Mouse (Mus musculus) cerebellum, adult 2 months (tissue): ENCODE data around the gene Bag3. TPM values are rescaled to one million over a fixed set of nuclear protein-coding genes. Genes with fewer than 3 reads are reported as not detected.
A peak's percentile ranks its signal among the peaks of the same experiment; 100 is the strongest.

Source experiments
- DNase-seq, 2 experiments: peaks; one replicate each; pipeline ENCODE4 v3.0.0; 2021
- H3K27ac ChIP-seq: fragments of 200-500 bp; 2 replicates; pipeline ENCODE4 v1.5.1; 2012; ENCODE audit warnings: low read length, control low read depth, inconsistent platforms; ENCODE audit not compliant: insufficient read depth
- H3K27me3 ChIP-seq: fragments of 200-500 bp; 2 replicates; pipeline ENCODE4 v1.6.1; 2012; ENCODE audit warnings: inconsistent platforms, mild to moderate bottlenecking, low read length, moderate library complexity; ENCODE audit not compliant: control insufficient read depth, insufficient read depth
- H3K4me1 ChIP-seq: fragments of 200-500 bp; 2 replicates; pipeline ENCODE4 v1.6.1; 2011; ENCODE audit warnings: low read length; ENCODE audit not compliant: control insufficient read depth, insufficient read depth
- H3K4me3 ChIP-seq: fragments of 200-500 bp; replicated peaks from 2 replicates; pipeline ENCODE3; 2011; ENCODE audit warnings: mild to moderate bottlenecking, low read depth, low read length, control low read depth; ENCODE audit not compliant: insufficient read depth
- CTCF ChIP-seq: fragments of 200-500 bp; IDR thresholded peaks from 2 replicates; pipeline ENCODE4 v1.5.1; 2011; ENCODE audit warnings: low read depth, mild to moderate bottlenecking, control low read depth, low read length, moderate library complexity, borderline replicate concordance; ENCODE audit not compliant: insufficient read depth
- POLR2A ChIP-seq: fragments of 200-500 bp; IDR thresholded peaks from 2 replicates; pipeline ENCODE4 v1.6.1; 2011; ENCODE audit warnings: low read length, control low read depth, borderline replicate concordance; ENCODE audit not compliant: insufficient read depth
- WGBS: fragments of 180-500 bp; shearing (Covaris S2); methylation state at CpG from one replicate; pipeline ENCODE4 v1.1.7; 2018; 5-methylcytosine and 5-hydroxymethylcytosine counted together
- polyA plus RNA-seq: library from polyadenylated mRNA; depleted of rRNA; stranded (reverse); fragments of >200 nt; gene quantifications from 2 replicates; pipeline ENCODE4 v1.2.3, GENCODE M21; 2012

Bag3 gene
- polyA plus RNA-seq, 1 experiment, result 19.0 TPM

- 34% methylated on average over 4 of the region's 4 CpGs for WGBS
- no peak for TF ChIP-seq CTCF
- no peak for TF ChIP-seq POLR2A
Observed at GRCm38 (mm10) chr7:128516346-128516745, 7.1 kb upstream of the Bag3 start.

DNA sequence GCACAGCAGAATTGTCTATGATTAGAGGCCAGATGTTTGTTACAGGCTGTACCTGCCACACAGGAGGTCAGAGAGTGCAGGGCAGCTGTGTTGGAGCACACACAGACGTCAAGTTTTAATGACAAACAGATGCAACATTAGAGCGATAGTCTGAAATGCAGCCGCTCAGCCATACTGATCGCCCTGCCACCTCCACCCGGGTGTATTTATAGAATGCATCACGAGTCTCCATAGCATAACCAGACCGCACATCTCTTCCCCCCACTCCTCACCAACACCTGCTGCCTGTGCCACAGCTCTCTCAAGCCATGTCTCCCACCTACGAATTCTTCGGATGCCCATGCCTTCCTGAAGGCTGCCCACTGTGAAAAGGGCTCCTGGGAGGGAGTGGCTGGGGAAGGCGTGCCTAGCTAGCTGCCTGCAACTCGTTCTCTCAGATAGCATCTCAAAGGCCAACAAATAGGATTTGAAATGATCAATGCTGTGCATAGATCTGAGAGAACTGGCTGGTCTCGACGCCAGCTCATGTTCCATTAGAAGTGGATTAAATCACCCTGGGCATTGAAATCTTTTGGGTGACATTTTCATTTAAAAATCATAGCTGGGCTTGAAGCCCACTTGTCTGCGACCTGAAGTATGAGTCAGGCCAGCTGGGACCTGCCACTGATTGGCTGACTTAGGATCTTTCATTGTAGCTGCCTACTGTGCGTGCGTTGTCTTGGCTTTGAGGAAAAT, 3.9 kb upstream of the Bag3 start:
- DNase-seq, result no peak
- Histone ChIP-seq H3K27ac (no peak overlapping the region), H3K4me1 (no peaks in the 10 kb centered on the region), H3K4me3 (no peak overlapping the region), H3K27me3 (no peaks in the 10 kb centered on the region)
- no peak for TF ChIP-seq CTCF
- no peak for TF ChIP-seq POLR2A
- 80% methylated on average over 16 of the region's 16 CpGs for WGBS

More at GRCm38 (mm10) chr7:128516346-128516745, 7.1 kb upstream of the Bag3 start:
- Histone ChIP-seq H3K4me1 (no peaks in the 10 kb centered on the region), H3K27me3 (no peaks in the 10 kb centered on the region), H3K4me3 (no peak overlapping the region), H3K27ac (no peak overlapping the region)
- DNase-seq, result no peak

DNA sequence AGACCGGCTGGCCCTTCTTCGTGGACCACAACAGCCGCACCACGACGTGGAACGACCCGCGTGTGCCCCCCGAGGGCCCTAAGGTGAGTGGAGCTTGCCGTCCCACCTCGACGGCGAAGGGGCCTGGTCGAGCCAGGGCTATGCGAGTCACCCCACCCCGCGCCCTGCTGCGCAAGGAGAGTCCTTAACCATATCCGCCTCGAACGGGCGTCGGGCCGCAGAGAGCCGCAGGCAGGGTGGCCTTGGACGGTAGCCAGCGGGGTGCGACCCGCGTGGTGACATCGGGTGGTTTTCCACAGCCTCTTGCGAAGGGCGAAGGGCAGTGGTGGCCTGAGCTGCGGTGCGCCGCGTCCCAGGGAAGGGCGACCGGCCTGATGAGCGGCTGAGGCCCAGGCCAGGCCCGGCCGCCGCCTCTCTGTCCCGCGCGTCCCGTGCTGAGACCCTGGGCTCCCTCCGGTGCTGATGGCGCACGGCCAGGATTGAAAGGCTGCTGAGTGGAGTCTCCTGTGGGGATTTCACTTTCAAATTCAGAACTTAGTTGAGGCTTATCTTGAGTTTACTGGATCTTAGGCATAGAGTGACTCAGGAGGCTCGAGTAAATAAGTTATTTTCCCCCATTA, 656 bp downstream of the Bag3 start:
- DNase-seq, result peak; percentile 46 to 66
- H3K27me3 ChIP-seq, result no peaks in the 10 kb centered on the region
- 13% methylated on average over 51 of the region's 51 CpGs for WGBS
- no peaks in the 10 kb centered on the region for H3K4me1 ChIP-seq
- H3K27ac ChIP-seq, result no peak overlapping the region; the same call in 1 of the 2 replicates
- TF ChIP-seq POLR2A (no peak), CTCF (no peak)
- H3K4me3 ChIP-seq, result peak overlapping the region; percentile 54

DNA sequence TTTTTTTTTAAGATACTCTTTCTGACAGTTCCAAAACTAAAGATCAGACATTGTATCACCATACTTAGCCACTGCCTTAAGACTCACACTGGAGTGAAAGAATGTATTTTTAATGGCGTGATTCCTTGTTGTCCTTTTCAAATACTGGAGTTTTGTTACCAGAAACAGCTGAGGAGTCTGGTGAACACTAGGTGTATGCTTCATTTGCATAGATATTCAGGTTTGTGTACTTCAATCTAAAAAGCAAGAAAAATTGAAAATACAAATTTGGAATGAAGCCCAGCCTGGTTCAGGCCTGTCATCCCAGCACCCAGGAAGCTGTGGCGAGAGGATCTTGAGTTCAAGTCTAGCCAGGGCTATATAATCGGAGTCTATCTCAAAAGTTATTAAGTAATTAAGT, 1.2 kb downstream of the Bag3 start:
- Histone ChIP-seq H3K27me3 (no peaks in the 10 kb centered on the region), H3K4me1 (peaks cover 2% of the 10 kb centered on the region; the same call in 1 of the 2 replicates), H3K4me3 (no peak overlapping the region), H3K27ac (no peak overlapping the region)
- TF ChIP-seq POLR2A (no peak), CTCF (no peak)
- no peak for DNase-seq
- 93% methylated on average over 3 of the region's 3 CpGs for WGBS

GRCm38 (mm10) chr7:128526611-128527010, 3.2 kb downstream of the Bag3 start:
- Histone ChIP-seq H3K4me3 (no peak overlapping the region), H3K27me3 (no peaks in the 10 kb centered on the region), H3K27ac (no peak overlapping the region), H3K4me1 (peaks cover 10% of the 10 kb centered on the region)
- WGBS, result 82% methylated on average over 6 of the region's 6 CpGs
- TF ChIP-seq POLR2A (no peak), CTCF (no peak)
- DNase-seq, result no peak

DNA sequence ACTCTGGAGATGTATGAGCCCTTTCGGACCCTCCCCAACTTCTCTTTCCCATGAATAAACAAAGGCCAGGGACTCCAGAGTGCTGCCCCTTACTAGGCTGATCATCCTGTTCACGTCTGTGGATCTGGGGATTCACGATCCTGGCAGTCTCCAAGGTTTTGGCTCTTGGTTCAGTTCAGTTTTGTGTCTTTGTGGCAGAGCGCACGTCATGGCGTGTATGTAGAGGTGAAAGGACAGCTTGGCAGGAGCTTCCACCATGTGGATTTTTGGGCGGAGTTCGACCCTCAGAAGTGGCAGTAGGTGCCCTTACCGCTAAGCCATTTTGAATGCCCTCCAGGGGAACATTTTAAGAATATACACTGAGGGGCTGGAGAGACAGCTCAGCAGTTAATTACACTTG, 5.2 kb downstream of the Bag3 start:
- Histone ChIP-seq H3K27me3 (no peaks in the 10 kb centered on the region), H3K4me1 (peaks cover 19% of the 10 kb centered on the region), H3K27ac (no peak overlapping the region), H3K4me3 (no peak overlapping the region)
- DNase-seq, result no peak
- 86% methylated on average over 9 of the region's 9 CpGs for WGBS
- TF ChIP-seq CTCF (no peak), POLR2A (no peak)

- H3K27ac ChIP-seq, result no peak overlapping the region
Observed at GRCm38 (mm10) chr7:128529126-128529525, 5.7 kb downstream of the Bag3 start.

DNA sequence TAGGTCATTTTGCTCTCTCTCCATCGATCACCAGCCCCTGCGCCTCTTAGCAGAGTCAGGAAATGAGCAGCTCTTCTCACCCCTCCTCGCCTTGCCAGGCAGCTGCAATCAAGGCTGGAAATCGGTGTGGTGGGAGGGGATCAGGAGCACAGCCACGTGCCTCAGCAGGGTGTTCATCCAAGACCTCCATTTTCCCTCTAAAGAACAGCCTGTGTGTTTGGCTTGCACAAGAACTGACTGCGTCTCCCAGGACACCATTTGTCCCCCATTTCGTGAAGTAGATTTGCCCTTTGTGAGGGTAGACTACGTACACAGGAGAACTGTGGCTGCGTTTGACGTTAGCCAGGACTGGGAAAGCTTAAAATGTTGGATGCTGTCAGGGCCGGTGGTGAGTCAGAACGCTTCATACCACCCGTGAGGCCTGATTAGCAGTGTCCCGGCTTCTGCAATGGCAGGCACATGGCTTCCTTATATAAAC, 6.2 kb downstream of the Bag3 start:
- WGBS, result 63% methylated on average over 14 of the region's 14 CpGs
- no peak overlapping the region for H3K27ac ChIP-seq
- TF ChIP-seq POLR2A (no peak), CTCF (no peak)
- no peak overlapping the region for H3K4me3 ChIP-seq
- peak in 1 of 2 experiments; percentile 65 for DNase-seq
- H3K27me3 ChIP-seq, result no peaks in the 10 kb centered on the region
- peaks cover 20% of the 10 kb centered on the region for H3K4me1 ChIP-seq

More at GRCm38 (mm10) chr7:128529126-128529525, 5.7 kb downstream of the Bag3 start:
- TF ChIP-seq POLR2A (no peak), CTCF (no peak)
- H3K4me3 ChIP-seq, result no peak overlapping the region
- peaks cover 19% of the 10 kb centered on the region for H3K4me1 ChIP-seq
- WGBS, result 84% methylated on average over 6 of the region's 6 CpGs
- no peak for DNase-seq
- H3K27me3 ChIP-seq, result no peaks in the 10 kb centered on the region
